Mouse (Mus musculus): ENCODE measurements around the gene Nkx6-1.

Nkx6-1 gene

GRCm38 (mm10) chr5:101664945-101665615 is at the start of gene Nkx6-1:
Nkx6-1 (minus strand) TSS chr5:101664996.
- in situ Hi-C loops (cut with MboI; ENCODE audit: low pct_unique_long_range_greater_than_20kb in 1 of 2, low sequenced_read_pairs in 2 of 2, unreplicated experiment in 1 of 2) = loop anchor here (10.0 to 25.0 kb wide), 3 partner anchors 740 to 953 kb away; partner anchors contain the start of genes Gpat3 (in 1 of the 2) and Hpse (in 1 of the 2)

- in situ Hi-C loops (cut with MboI; ENCODE audit: low pct_unique_long_range_greater_than_20kb in 1 of 2, low sequenced_read_pairs in 2 of 2, unreplicated experiment in 1 of 2) = no loop called here
Measured at GRCm38 (mm10) chr5:101713064-101713613, 48.3 kb upstream of the Nkx6-1 start.

- in situ Hi-C loops (cut with MboI; ENCODE audit: low pct_unique_long_range_greater_than_20kb in 1 of 2, low sequenced_read_pairs in 2 of 2, unreplicated experiment in 1 of 2) = no loop called here
Measured at GRCm38 (mm10) chr5:101703374-101704260, 38.8 kb upstream of the Nkx6-1 start.

GRCm38 (mm10) chr5:101702636-101703035 is 37.8 kb upstream of the Nkx6-1 start:
- in situ Hi-C loops (cut with MboI; ENCODE audit: low pct_unique_long_range_greater_than_20kb in 1 of 2, low sequenced_read_pairs in 2 of 2, unreplicated experiment in 1 of 2) = no loop called here

GRCm38 (mm10) chr5:101700607-101701006 is 35.8 kb upstream of the Nkx6-1 start:
- in situ Hi-C loops (cut with MboI; ENCODE audit: low pct_unique_long_range_greater_than_20kb in 1 of 2, low sequenced_read_pairs in 2 of 2, unreplicated experiment in 1 of 2) = no loop called here

GRCm38 (mm10) chr5:101688581-101688980 is 23.8 kb upstream of the Nkx6-1 start:
- in situ Hi-C loops (cut with MboI; ENCODE audit: low pct_unique_long_range_greater_than_20kb in 1 of 2, low sequenced_read_pairs in 2 of 2, unreplicated experiment in 1 of 2) = loop anchor here in 1 of 2 experiments (25.0 kb wide), 1 partner anchor 676 kb away; no protein-coding TSS in a partner anchor

GRCm38 (mm10) chr5:101683340-101683739 is 18.5 kb upstream of the Nkx6-1 start:
- in situ Hi-C loops (cut with MboI; ENCODE audit: low pct_unique_long_range_greater_than_20kb in 1 of 2, low sequenced_read_pairs in 2 of 2, unreplicated experiment in 1 of 2) = loop anchor here in 1 of 2 experiments (25.0 kb wide), 1 partner anchor 671 kb away; no protein-coding TSS in a partner anchor

GRCm38 (mm10) chr5:101680338-101680737 is 15.5 kb upstream of the Nkx6-1 start:
- in situ Hi-C loops (cut with MboI; ENCODE audit: low pct_unique_long_range_greater_than_20kb in 1 of 2, low sequenced_read_pairs in 2 of 2, unreplicated experiment in 1 of 2) = loop anchor here in 1 of 2 experiments (25.0 kb wide), 1 partner anchor 668 kb away; no protein-coding TSS in a partner anchor

- in situ Hi-C loops (cut with MboI; ENCODE audit: low pct_unique_long_range_greater_than_20kb in 1 of 2, low sequenced_read_pairs in 2 of 2, unreplicated experiment in 1 of 2) = loop anchor here (10.0 to 25.0 kb wide), 3 partner anchors 745 to 957 kb away; partner anchors contain the start of genes Gpat3 (in 1 of the 2) and Hpse (in 1 of the 2)
Measured at GRCm38 (mm10) chr5:101669381-101669780, 4.6 kb upstream of the Nkx6-1 start.

GRCm38 (mm10) chr5:101668475-101668874 is 3.7 kb upstream of the Nkx6-1 start:
- in situ Hi-C loops (cut with MboI; ENCODE audit: low pct_unique_long_range_greater_than_20kb in 1 of 2, low sequenced_read_pairs in 2 of 2, unreplicated experiment in 1 of 2) = loop anchor here (10.0 to 25.0 kb wide), 3 partner anchors 744 to 956 kb away; partner anchors contain the start of genes Gpat3 (in 1 of the 2) and Hpse (in 1 of the 2)

GRCm38 (mm10) chr5:101668028-101668427 is 3.2 kb upstream of the Nkx6-1 start:
- in situ Hi-C loops (cut with MboI; ENCODE audit: low pct_unique_long_range_greater_than_20kb in 1 of 2, low sequenced_read_pairs in 2 of 2, unreplicated experiment in 1 of 2) = loop anchor here (10.0 to 25.0 kb wide), 3 partner anchors 743 to 956 kb away; partner anchors contain the start of genes Gpat3 (in 1 of the 2) and Hpse (in 1 of the 2)

GRCm38 (mm10) chr5:101667263-101667990 is 2.6 kb upstream of the Nkx6-1 start:
- in situ Hi-C loops (cut with MboI; ENCODE audit: low pct_unique_long_range_greater_than_20kb in 1 of 2, low sequenced_read_pairs in 2 of 2, unreplicated experiment in 1 of 2) = loop anchor here (10.0 to 25.0 kb wide), 3 partner anchors 743 to 955 kb away; partner anchors contain the start of genes Gpat3 (in 1 of the 2) and Hpse (in 1 of the 2)

GRCm38 (mm10) chr5:101666713-101667112 is 1.9 kb upstream of the Nkx6-1 start:
- in situ Hi-C loops (cut with MboI; ENCODE audit: low pct_unique_long_range_greater_than_20kb in 1 of 2, low sequenced_read_pairs in 2 of 2, unreplicated experiment in 1 of 2) = loop anchor here (10.0 to 25.0 kb wide), 3 partner anchors 742 to 954 kb away; partner anchors contain the start of genes Gpat3 (in 1 of the 2) and Hpse (in 1 of the 2)

- in situ Hi-C loops (cut with MboI; ENCODE audit: low pct_unique_long_range_greater_than_20kb in 1 of 2, low sequenced_read_pairs in 2 of 2, unreplicated experiment in 1 of 2) = loop anchor here (10.0 to 25.0 kb wide), 3 partner anchors 741 to 954 kb away; partner anchors contain the start of genes Gpat3 (in 1 of the 2) and Hpse (in 1 of the 2)
Measured at GRCm38 (mm10) chr5:101666091-101666490, 1.3 kb upstream of the Nkx6-1 start.

- in situ Hi-C loops (cut with MboI; ENCODE audit: low pct_unique_long_range_greater_than_20kb in 1 of 2, low sequenced_read_pairs in 2 of 2, unreplicated experiment in 1 of 2) = loop anchor here (10.0 to 25.0 kb wide), 3 partner anchors 740 to 952 kb away; partner anchors contain the start of genes Gpat3 (in 1 of the 2) and Hpse (in 1 of the 2)
Measured at GRCm38 (mm10) chr5:101664423-101664921, 324 bp downstream of the Nkx6-1 start.

- in situ Hi-C loops (cut with MboI; ENCODE audit: low pct_unique_long_range_greater_than_20kb in 1 of 2, low sequenced_read_pairs in 2 of 2, unreplicated experiment in 1 of 2) = loop anchor here (10.0 to 25.0 kb wide), 3 partner anchors 739 to 952 kb away; partner anchors contain the start of genes Gpat3 (in 1 of the 2) and Hpse (in 1 of the 2)
Measured at GRCm38 (mm10) chr5:101663621-101664422, 974 bp downstream of the Nkx6-1 start.

Data from mouse embryonic stem cell (cell line).